Mouse (Mus musculus) hindbrain, embryonic 15.5 days (tissue): ENCODE data around the gene Gipr. TPM values are rescaled to one million over a fixed set of nuclear protein-coding genes. Genes with fewer than 3 reads are reported as not detected.
"Not testable (repeated sequence)": the region's sequence is repeated elsewhere in the genome, so short reads cannot be mapped to it uniquely, and the experiment has no call there.

Experiments
- ATAC-seq: fragments of 200-750 bp; cut with Nextera tagmentation; 2 replicates; pipeline ENCODE4 v1.8.0; 2017; ENCODE audit warnings: low read depth, moderate number of reproducible peaks, moderate TSS enrichment; ENCODE audit not compliant: low FRiP score
- H3K27ac ChIP-seq: fragments of 300-500 bp; sonication (generic); replicated peaks from 2 replicates; pipeline ENCODE4 v1.5.1; 2015; ENCODE audit warnings: mild to moderate bottlenecking, inconsistent platforms
- H3K27me3 ChIP-seq: fragments of 300-500 bp; sonication (generic); 2 replicates; pipeline ENCODE4 v1.6.1; 2015; ENCODE audit warnings: control low read depth, inconsistent platforms
- H3K36me3 ChIP-seq: fragments of 300-500 bp; sonication (generic); 2 replicates; pipeline ENCODE4 v1.6.1; 2015; ENCODE audit warnings: control low read depth, inconsistent platforms
- H3K4me1 ChIP-seq: fragments of 300-500 bp; sonication (generic); replicated peaks from 2 replicates; pipeline ENCODE4 v1.6.1; 2015; ENCODE audit warnings: control low read depth, inconsistent platforms
- H3K4me2 ChIP-seq: fragments of 300-500 bp; sonication (generic); 2 replicates; pipeline ENCODE4 v1.6.1; 2015; ENCODE audit warnings: moderate library complexity, mild to moderate bottlenecking, inconsistent platforms
- H3K4me3 ChIP-seq: fragments of 300-500 bp; sonication (generic); 2 replicates; pipeline ENCODE4 v1.5.1; 2015; ENCODE audit warnings: mild to moderate bottlenecking, inconsistent platforms
- H3K9ac ChIP-seq: fragments of 300-500 bp; sonication (generic); 2 replicates; pipeline ENCODE4 v1.6.1; 2015; ENCODE audit warnings: inconsistent platforms
- H3K9me3 ChIP-seq: fragments of 300-500 bp; sonication (generic); 2 replicates; pipeline ENCODE4 v1.6.1; 2016; ENCODE audit warnings: control low read depth, inconsistent platforms
- WGBS: fragments of 180-500 bp; shearing (Covaris S2); methylation state at CpG from one replicate; pipeline ENCODE4 v1.1.7; 2015; 5-methylcytosine and 5-hydroxymethylcytosine counted together
- polyA plus RNA-seq: library from polyadenylated mRNA; unstranded; fragments of >200 nt; fragmentation: Nextera tagmentation; extraction: Ambion mirVana; gene quantifications from 2 replicates; pipeline ENCODE4 v1.2.1, GENCODE M21; 2015

The Gipr gene
- polyA plus RNA-seq, 1 experiment from 2014 or later = 2.1 TPM

GRCm38 (mm10) chr7:19162928-19163327, 3.0 kb downstream of the Gipr start:
- no peak overlapping the region for H3K4me3 ChIP-seq
- H3K27ac ChIP-seq = no peak overlapping the region
- H3K4me2 ChIP-seq = no peak overlapping the region
- no peaks in the 10 kb centered on the region for H3K36me3 ChIP-seq
- no peak overlapping the region for H3K9ac ChIP-seq
- 88% methylated on average over 7 of the region's 7 CpGs for WGBS
- H3K27me3 ChIP-seq = peaks cover 38% of the 10 kb centered on the region
- no peak for ATAC-seq
- H3K4me1 ChIP-seq = peaks cover 32% of the 10 kb centered on the region
- no peaks in the 10 kb centered on the region for H3K9me3 ChIP-seq

GRCm38 (mm10) chr7:19160115-19160514, 5.8 kb downstream of the Gipr start:
- no peak overlapping the region for H3K27ac ChIP-seq
- 1% methylated on average over 20 of the region's 20 CpGs for WGBS
- ATAC-seq = peak; percentile 60
- peak overlapping the region; percentile 37; the same call in 1 of the 2 replicates for H3K9ac ChIP-seq
- peak overlapping the region; percentile 40 for H3K4me3 ChIP-seq
- H3K9me3 ChIP-seq = no peaks in the 10 kb centered on the region
- H3K27me3 ChIP-seq = peaks cover 38% of the 10 kb centered on the region
- H3K4me2 ChIP-seq = peak overlapping the region; percentile 67
- peaks cover 34% of the 10 kb centered on the region for H3K4me1 ChIP-seq
- H3K36me3 ChIP-seq = peaks cover 1% of the 10 kb centered on the region; the same call in 1 of the 2 replicates

GRCm38 (mm10) chr7:19159411-19159810, 6.5 kb downstream of the Gipr start:
- H3K4me1 ChIP-seq = peaks cover 28% of the 10 kb centered on the region
- peak overlapping the region; percentile 40 for H3K4me3 ChIP-seq
- peak overlapping the region; percentile 67 for H3K4me2 ChIP-seq
- H3K9ac ChIP-seq = peak overlapping the region; percentile 18
- H3K27ac ChIP-seq = no peak overlapping the region
- H3K9me3 ChIP-seq = no peaks in the 10 kb centered on the region
- 13% methylated on average over 18 of the region's 18 CpGs for WGBS
- no peak for ATAC-seq
- peaks cover 4% of the 10 kb centered on the region; the same call in 1 of the 2 replicates for H3K36me3 ChIP-seq
- peaks cover 31% of the 10 kb centered on the region for H3K27me3 ChIP-seq

GRCm38 (mm10) chr7:19158601-19159000, 7.3 kb downstream of the Gipr start:
- H3K27ac ChIP-seq = no peak overlapping the region
- no peak overlapping the region for H3K4me2 ChIP-seq
- peaks cover 24% of the 10 kb centered on the region for H3K27me3 ChIP-seq
- H3K4me3 ChIP-seq = no peak overlapping the region
- no peak overlapping the region for H3K9ac ChIP-seq
- no peaks in the 10 kb centered on the region for H3K9me3 ChIP-seq
- H3K4me1 ChIP-seq = peaks cover 25% of the 10 kb centered on the region
- 66% methylated on average over 11 of the region's 11 CpGs for WGBS
- H3K36me3 ChIP-seq = peaks cover 9% of the 10 kb centered on the region; the same call in 1 of the 2 replicates
- ATAC-seq = no peak

- Histone ChIP-seq H3K4me1 (peaks cover 25% of the 10 kb centered on the region), H3K36me3 (peaks cover 21% of the 10 kb centered on the region), H3K27me3 (peaks cover 13% of the 10 kb centered on the region), H3K4me3 (peak overlapping the region; percentile 18; the same call in 1 of the 2 replicates), H3K4me2 (peak overlapping the region; percentile 49), H3K27ac (0 out of 2 replicates have a peak overlapping the region, but pooled peaks have one; percentile 7), H3K9ac (0 out of 2 replicates have a peak overlapping the region, but pooled peaks have one; percentile 10), H3K9me3 (no peaks in the 10 kb centered on the region)
- 6% methylated on average over 30 of the region's 30 CpGs for WGBS
- peak; percentile 62 for ATAC-seq
These were observed 8.6 kb downstream of the Gipr start for GRCm38 (mm10) chr7:19157160-19157800.

- no peak for ATAC-seq
- no peak overlapping the region for H3K4me2 ChIP-seq
- no peak overlapping the region for H3K9ac ChIP-seq
- H3K9me3 ChIP-seq = no peaks in the 10 kb centered on the region
- H3K4me3 ChIP-seq = no peak overlapping the region
- peaks cover 9% of the 10 kb centered on the region; the same call in 1 of the 2 replicates for H3K27me3 ChIP-seq
- no peak overlapping the region for H3K27ac ChIP-seq
- peaks cover 29% of the 10 kb centered on the region for H3K4me1 ChIP-seq
- peaks cover 30% of the 10 kb centered on the region for H3K36me3 ChIP-seq
- WGBS = 66% methylated on average over 13 of the region's 13 CpGs
These were observed 10.0 kb downstream of the Gipr start for GRCm38 (mm10) chr7:19155825-19156475.

- peaks cover 8% of the 10 kb centered on the region; the same call in 1 of the 2 replicates for H3K27me3 ChIP-seq
- H3K4me2 ChIP-seq = no peak overlapping the region
These were observed 11.1 kb downstream of the Gipr start for GRCm38 (mm10) chr7:19154796-19155195.

GRCm38 (mm10) chr7:19151121-19151520, 14.8 kb downstream of the Gipr start:
- 93% methylated on average over 10 of the region's 10 CpGs for WGBS
- H3K4me2 ChIP-seq = peak overlapping the region; percentile 86; the same call in 1 of the 2 replicates
- not testable (repeated sequence) for H3K4me3 ChIP-seq

More at GRCm38 (mm10) chr7:19154796-19155195, 11.1 kb downstream of the Gipr start:
- Histone ChIP-seq H3K4me3 (no peak overlapping the region), H3K9ac (no peak overlapping the region), H3K27ac (no peak overlapping the region), H3K36me3 (peaks cover 30% of the 10 kb centered on the region), H3K9me3 (no peaks in the 10 kb centered on the region), H3K4me1 (peaks cover 30% of the 10 kb centered on the region)
- no peak for ATAC-seq
- WGBS = 70% methylated on average over 8 of the region's 8 CpGs

GRCm38 (mm10) chr7:19149626-19150025, 16.3 kb downstream of the Gipr start, which contains the start of gene Snrpd2:
Snrpd2 (plus strand) TSS chr7:19149722.
- ATAC-seq = peak; percentile 93
- H3K27ac ChIP-seq = peak within 1 kb of the TSS; percentile 86
- H3K36me3 ChIP-seq = peaks cover 27% of the 10 kb centered on the region

More at GRCm38 (mm10) chr7:19151121-19151520, 14.8 kb downstream of the Gipr start:
- not testable (repeated sequence) for H3K9ac ChIP-seq, H3K9me3 ChIP-seq, ATAC-seq, H3K27ac ChIP-seq, H3K27me3 ChIP-seq
- Histone ChIP-seq H3K4me1 (peaks cover 28% of the 10 kb centered on the region), H3K36me3 (peaks cover 30% of the 10 kb centered on the region)

GRCm38 (mm10) chr7:19148875-19149541, 16.9 kb downstream of the Gipr start, which contains the start of gene Qpctl:
Qpctl (minus strand) TSS chr7:19149291.
- WGBS = under 1% methylated on average over 43 of the region's 43 CpGs
- Histone ChIP-seq H3K27ac (peak within 1 kb of the TSS; percentile 86), H3K4me2 (peak within 1 kb of the TSS; percentile 86), H3K4me1 (peaks cover 28% of the 10 kb centered on the region), H3K9me3 (no peaks in the 10 kb centered on the region), H3K4me3 (peak within 1 kb of the TSS; percentile 62), H3K27me3 (no peaks in the 10 kb centered on the region), H3K9ac (peak within 1 kb of the TSS; percentile 68), H3K36me3 (peaks cover 26% of the 10 kb centered on the region)
- peak; percentile 96 for ATAC-seq

More at GRCm38 (mm10) chr7:19149626-19150025, 16.3 kb downstream of the Gipr start, which contains the start of gene Snrpd2:
- Histone ChIP-seq H3K9me3 (no peaks in the 10 kb centered on the region), H3K9ac (peak within 1 kb of the TSS; percentile 68), H3K4me3 (peak within 1 kb of the TSS; percentile 62), H3K27me3 (no peaks in the 10 kb centered on the region), H3K4me2 (peak within 1 kb of the TSS; percentile 86), H3K4me1 (peaks cover 28% of the 10 kb centered on the region)
- WGBS = under 1% methylated on average over 24 of the region's 24 CpGs

- peak overlapping the region; percentile 86 for H3K27ac ChIP-seq
- no peak for ATAC-seq
- H3K4me3 ChIP-seq = peak overlapping the region; percentile 62
- H3K4me2 ChIP-seq = peak overlapping the region; percentile 86
- peak overlapping the region; percentile 59 for H3K9ac ChIP-seq
- no peaks in the 10 kb centered on the region for H3K27me3 ChIP-seq
- peaks cover 28% of the 10 kb centered on the region for H3K4me1 ChIP-seq
- 13% methylated on average over 20 of the region's 20 CpGs for WGBS
- H3K36me3 ChIP-seq = peaks cover 19% of the 10 kb centered on the region
- no peaks in the 10 kb centered on the region for H3K9me3 ChIP-seq
These were observed 17.6 kb downstream of the Gipr start for GRCm38 (mm10) chr7:19148180-19148874.
